Mouse (Mus musculus): ENCODE measurements at regions not wholly inside any gene's neighbourhood (a gene's known extent, or its start where the extent isn't known, plus 50 kb on each side); places are given as distances from the start of the nearest gene placed in this dataset.
A peak's percentile ranks its signal among the peaks of the same experiment; 100 is the strongest.
"Not testable (repeated sequence)": the region's sequence is repeated elsewhere in the genome, so short reads cannot be mapped to it uniquely, and the experiment has no call there.

DNA sequence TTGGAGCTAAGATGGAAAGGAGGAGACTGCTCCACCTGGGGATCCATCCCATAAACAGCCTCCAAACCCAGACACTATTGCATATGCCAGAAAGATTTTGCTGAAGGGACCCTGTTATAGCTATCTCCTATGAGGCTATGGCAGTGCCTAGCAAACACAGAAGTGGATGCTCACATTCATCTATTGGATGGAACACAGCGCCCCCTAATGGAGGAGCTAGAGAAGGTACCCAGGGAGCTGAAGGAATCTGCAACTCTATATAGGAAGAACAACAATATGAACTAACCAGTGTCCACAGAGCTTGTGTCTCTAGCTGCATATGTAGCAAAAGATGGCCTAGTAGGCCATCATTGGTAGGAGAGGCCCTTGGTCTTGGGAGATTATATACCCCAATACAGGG lies 1449.4 kb upstream of the Pcdh20 start:
- peak; percentile 65 for TF ChIP-seq CTCF (conservative IDR thresholded peaks at IDR 0.05; ENCODE audit: low read length)
- TF ChIP-seq NANOG, POU5F1 (IDR thresholded peaks at IDR 0.05; ENCODE audit: borderline replicate concordance, low read length): not testable (repeated sequence)

Data from E14TG2a.4 (cell line).